Mouse (Mus musculus) thymus, adult 2 months (tissue): ENCODE measurements at regions not wholly inside any gene's neighbourhood (a gene's known extent, or its start where the extent isn't known, plus 50 kb on each side); places are given as distances from the start of the nearest gene placed in this dataset.

ENCODE experiments used
- CTCF ChIP-seq: fragments of 200-500 bp; IDR thresholded peaks from 2 replicates; pipeline ENCODE4 v1.5.1; 2012; ENCODE audit warnings: mild to moderate bottlenecking, control low read depth, low read length, moderate library complexity, borderline replicate concordance; ENCODE audit not compliant: control insufficient read depth, poor library complexity, insufficient read depth; ENCODE audit errors: extremely low read depth
- POLR2A ChIP-seq: fragments of 200-500 bp; IDR thresholded peaks from 2 replicates; pipeline ENCODE4 v1.6.1; 2012; ENCODE audit warnings: mild to moderate bottlenecking, low read length, control low read depth, moderate library complexity; ENCODE audit not compliant: control insufficient read depth, poor library complexity, insufficient read depth; ENCODE audit errors: extremely low read depth

DNA sequence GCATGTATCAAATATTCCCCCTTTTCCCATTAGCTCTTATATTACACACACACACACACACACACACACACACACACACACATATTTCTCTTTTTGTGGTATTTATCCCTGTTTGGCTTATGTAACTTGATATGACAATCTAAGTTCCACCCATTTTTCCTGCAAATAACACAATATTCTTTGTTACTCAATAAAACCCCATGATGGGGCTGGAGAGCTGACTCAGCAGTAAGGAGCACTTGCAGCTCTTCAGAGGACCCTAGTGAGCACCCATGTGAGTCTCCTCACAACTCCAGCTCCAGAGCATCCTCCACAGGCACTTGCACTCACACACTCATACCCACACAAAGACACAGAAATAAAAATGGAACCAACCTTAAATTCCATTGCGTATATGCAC, 110.5 kb upstream of the Arhgap20 start:
- TF ChIP-seq POLR2A (no peak), CTCF (no peak)
